Mouse (Mus musculus) lung, adult 2 months (tissue): Measurements from ENCODE around the gene Zdhhc14.

Experiments
- CTCF ChIP-seq: fragments of 200-500 bp; IDR thresholded peaks from 2 replicates; pipeline ENCODE4 v1.5.1; 2011; ENCODE audit warnings: mild to moderate bottlenecking, low read length, control low read depth; ENCODE audit not compliant: insufficient read depth
- POLR2A ChIP-seq: fragments of 200-500 bp; IDR thresholded peaks from 2 replicates; pipeline ENCODE4 v1.6.1; 2011; ENCODE audit warnings: low read depth, mild to moderate bottlenecking, control low read depth, low read length, borderline replicate concordance; ENCODE audit errors: extremely low read depth

DNA sequence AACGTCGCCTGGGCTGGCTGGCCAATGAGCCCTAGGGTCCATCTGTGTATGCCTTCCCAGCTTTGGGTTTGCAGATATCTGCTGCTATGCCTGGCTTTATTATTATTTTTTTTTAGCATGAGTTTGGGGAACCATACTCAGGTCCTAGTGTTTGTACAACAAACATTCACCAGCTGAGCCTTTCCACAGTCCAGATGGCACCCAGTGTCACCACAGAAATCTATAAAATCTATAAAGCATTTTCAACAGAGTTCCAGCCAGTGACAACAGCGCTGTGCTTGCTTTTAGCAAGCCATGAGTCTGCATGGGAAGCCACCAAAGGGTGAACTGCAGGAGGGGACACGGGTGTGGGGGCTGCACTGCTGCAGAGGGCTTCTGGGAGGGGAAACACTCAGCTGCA is 257.9 kb downstream of the Zdhhc14 start:
- TF ChIP-seq CTCF (no peak), POLR2A (no peak)
